Mouse (Mus musculus): ENCODE measurements around the gene Phactr2.

Gene Phactr2

DNA sequence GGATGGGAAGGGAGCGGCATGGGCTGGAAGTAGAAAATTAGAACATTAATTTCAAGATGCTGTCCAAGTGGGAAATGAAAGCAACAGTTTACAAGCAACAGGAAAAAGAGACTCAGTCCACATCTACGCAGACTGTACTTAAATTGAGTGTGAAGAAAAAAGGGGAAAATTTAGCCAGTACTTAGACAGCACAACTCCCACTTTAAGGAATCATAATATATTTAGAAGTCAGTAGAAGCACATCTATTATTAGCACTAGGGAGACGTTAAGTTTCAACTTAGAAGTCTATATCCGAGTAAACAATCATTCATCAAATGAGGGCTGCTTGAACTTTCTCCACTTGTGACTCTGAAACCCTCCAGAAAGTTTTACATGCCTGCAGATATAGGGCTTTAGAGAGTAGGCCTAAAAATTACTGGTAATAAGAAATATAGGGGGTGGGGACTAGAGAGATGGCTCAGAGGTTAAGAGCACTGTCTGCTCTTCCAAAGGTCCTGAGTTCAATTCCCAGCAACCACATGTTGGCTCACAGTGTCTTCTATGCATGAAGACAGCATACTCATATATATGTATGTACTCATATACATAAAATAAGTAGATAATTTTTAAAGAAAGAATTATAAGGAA lies 142.7 kb downstream of the Phactr2 start:
- DNase-seq (ENCODE audit: low spot score in 2 of 2), result no peak

DNA sequence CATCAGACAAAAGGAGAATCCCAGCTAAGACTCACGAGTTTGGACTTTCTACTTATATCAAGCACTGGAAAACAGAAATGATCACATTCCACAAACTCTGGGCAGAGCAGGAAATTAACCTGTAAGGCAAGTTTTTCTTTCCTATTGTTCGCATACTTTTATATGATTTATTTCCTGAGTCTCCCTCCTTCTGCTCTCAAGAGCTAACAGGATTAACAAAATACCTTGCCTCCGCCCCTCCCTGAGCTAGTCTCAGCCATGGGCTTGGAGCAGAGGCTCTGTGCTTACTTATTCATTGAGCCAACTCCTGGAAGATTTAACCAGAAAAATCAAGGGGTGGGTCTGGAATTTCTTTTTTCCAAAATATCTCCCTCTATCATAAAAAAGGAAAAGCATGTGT lies 145.6 kb downstream of the Phactr2 start:
- no peak for DNase-seq (ENCODE audit: low spot score in 2 of 2)

DNA sequence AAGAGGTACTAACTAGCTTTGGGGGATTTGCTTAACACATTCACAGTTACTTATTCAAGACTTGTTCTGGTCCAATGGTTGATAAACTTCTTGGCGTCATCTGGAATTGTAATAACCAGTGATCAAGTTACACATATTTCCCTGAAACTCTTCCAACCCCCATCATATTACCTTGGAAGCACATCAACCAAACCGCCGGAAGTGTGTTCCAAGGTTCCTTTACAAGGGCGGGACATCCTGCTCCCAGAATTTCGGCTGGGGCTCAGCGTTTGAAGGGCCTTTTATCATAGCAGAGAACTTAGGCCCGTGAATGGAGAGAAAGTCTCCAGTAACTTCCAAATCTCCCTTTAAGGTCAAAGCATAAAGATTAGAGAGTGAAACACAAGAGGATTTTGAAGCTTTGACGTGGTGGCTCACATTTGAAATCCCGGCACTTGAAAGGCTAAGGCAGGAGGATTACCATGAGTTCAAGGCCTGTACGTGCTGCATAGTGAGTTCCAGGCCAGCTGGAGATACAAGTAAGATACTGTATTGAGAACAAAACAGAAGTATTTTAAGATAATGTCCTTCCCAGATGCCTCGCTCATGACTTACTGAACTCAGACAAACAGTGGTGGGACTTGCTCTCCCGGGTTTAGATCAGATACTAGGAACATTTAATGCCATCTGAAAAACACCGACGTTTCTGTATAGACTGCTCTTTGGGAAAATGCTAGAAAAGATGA lies 147.9 kb downstream of the Phactr2 start:
- no peak for DNase-seq (ENCODE audit: low spot score in 2 of 2)

DNA sequence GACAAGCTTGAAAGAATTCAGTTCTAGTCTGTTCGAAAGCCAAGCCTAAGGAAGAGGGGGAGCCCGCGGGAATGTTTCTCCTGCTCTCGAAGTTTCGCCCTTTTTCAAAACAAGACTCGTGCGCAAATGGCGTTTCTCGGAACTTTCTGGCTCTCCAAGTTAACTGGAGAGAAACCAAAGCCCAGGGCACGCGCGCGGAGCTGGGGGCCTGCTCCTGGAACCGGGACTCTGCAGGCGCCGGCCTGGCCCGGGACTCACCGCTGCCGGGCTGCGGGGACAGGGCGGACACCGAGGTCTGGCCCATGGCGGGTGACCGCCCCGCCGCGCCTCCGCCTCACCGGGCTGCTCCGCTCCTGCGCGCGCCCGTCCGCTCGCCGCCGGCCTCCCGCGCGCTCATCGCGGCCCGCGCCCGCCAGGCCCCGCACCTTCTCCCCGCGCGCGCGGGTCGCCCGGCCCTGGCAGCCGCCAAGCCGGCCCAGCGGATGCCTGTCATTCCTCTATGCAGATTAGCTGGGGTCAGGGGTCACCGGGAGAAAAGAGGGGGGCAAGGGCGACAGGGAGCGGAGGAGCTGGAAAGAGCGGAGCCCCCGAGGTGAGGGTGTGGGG lies 150.3 kb downstream of the Phactr2 start:
- peak; percentile 8 to 41 for DNase-seq (ENCODE audit: low spot score in 2 of 2)

DNA sequence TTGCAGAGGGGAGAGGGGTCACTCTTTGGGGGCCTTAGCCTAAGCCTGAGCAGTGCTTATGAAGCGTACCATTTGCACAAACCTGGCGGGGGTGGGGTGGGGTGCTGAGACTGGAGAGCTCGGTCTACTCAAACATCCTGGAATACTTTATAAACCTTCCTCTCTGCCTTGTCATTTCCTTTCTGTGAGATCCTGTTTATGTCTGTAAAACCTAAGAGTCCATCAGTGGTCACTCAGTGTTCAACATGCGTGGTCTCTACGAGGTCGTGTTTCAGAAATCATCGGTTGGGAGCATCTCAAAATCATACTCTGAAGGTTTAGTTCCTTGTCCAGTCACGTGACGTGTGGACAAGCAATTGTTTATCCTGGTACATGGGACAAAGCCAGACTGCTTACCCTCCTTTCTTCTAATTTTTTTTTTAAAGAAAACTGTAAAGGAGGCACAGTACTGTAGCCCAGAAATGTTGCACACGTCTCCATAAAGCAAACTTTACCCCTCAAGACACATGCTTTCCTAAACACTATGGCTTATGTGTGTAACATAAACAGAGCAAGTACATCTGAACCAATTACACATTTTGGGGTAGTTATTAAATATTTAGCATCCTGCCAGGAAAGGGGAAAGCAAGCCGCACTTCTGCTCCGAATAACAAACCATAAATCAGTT lies 150.9 kb downstream of the Phactr2 start:
- no peak for DNase-seq (ENCODE audit: low spot score in 2 of 2)

DNA sequence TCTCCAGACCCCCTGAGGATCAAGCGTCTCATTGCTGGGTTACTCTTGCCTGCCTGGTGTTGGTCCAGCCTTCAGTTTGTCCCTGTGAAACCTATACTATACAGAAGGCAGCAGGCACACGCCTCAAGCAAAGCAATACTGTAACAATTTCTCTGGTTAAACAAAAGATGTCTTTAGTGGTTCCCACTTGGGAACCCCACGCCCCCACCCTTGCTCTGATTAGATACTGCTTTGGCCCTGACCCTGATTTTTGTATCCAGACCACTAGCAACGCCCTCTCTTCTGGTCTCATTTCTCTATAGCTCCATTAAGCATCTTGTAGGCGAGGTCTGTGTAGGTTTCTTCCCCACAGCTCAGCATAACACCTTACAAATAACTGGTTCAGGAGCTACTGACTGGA lies 159.2 kb downstream of the Phactr2 start:
- no peak for DNase-seq (ENCODE audit: low spot score in 2 of 2)

DNA sequence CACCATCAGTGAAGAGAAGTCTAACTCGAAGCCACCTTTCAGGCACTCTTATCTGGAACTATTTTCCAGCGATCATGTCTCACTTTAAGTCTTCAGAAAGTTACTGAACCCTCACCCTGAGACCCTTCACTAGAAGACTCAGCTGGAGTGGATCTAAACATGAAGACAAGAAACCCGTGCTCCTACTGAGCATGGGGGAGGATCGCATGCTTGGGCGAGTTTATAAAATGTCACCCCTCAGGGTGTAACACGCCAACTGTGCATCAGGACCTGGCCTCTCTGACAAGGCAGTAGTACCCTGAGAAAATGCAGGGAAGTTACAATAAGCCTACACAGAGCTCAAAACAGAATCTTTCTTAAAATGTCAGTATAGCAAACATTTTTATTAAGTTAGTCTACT lies 161.6 kb downstream of the Phactr2 start:
- no peak for DNase-seq (ENCODE audit: low spot score in 2 of 2)

DNA sequence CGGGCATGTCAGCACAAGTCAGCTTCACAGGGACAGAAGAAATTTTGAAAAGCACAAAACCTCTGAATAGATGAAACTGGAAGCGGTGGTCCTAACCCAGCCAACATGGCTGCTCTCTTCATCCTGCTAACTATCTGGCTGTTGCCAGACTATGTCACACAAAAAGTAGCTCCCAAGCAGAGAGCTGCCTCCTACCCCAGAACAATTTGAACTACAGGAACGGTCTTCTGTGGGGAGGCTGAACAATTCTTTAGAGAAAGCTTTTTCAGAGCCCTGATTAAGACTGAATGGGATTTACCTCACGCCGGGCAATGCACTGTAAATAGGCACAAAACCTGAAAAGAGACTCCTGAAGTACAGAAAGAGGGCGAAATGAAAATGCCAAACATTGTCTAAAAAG lies 162.6 kb downstream of the Phactr2 start:
- no peak for DNase-seq (ENCODE audit: low spot score in 2 of 2)

DNA sequence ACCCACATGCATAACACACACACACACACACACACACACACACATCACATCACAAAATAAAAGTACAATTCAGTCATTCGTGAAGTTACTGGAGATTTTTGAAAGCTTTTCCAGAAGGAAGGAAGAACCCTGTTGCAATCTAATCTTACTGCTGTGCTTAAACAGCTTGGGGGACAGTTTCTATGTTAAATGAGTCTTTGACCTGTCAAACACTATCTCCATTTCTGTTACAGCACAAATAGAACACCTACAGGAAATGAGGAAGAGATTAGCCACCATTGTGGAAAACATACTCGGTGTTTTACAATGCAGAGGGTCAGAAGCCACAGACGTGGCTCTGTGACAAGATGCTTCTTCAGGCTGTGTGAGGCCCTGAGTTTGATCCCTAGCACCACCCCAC lies 164.1 kb downstream of the Phactr2 start:
- DNase-seq (ENCODE audit: low spot score in 2 of 2), result no peak

DNA sequence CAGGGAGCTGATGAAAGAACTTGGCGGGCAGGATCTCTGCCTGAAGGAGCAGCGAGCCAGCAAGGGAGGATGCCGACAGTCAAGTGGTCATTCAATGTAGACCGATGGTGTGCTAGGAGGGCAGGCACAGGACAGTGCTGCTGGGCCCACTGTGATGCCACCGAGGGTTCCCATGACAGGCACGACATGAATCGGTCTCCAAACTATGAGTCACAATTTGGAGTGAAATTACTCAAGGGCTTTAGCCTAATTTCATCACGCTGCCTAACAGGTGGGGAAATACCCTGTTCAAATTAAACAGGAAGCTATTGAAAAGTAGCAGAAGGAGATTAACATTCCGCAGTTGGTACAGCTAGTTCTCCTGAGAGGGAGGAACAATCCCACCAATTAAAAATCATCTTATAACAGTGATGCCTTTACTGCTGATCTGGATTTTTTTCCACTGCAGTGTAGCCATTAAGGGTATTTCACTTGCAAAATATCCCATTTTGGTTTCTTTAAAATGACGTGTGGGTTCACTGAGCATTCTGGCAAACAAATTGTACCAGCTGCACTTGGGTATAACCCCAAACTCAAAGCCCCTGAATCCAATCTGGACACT lies 169.5 kb downstream of the Phactr2 start:
- DNase-seq (ENCODE audit: low spot score in 2 of 2), result no peak

DNA sequence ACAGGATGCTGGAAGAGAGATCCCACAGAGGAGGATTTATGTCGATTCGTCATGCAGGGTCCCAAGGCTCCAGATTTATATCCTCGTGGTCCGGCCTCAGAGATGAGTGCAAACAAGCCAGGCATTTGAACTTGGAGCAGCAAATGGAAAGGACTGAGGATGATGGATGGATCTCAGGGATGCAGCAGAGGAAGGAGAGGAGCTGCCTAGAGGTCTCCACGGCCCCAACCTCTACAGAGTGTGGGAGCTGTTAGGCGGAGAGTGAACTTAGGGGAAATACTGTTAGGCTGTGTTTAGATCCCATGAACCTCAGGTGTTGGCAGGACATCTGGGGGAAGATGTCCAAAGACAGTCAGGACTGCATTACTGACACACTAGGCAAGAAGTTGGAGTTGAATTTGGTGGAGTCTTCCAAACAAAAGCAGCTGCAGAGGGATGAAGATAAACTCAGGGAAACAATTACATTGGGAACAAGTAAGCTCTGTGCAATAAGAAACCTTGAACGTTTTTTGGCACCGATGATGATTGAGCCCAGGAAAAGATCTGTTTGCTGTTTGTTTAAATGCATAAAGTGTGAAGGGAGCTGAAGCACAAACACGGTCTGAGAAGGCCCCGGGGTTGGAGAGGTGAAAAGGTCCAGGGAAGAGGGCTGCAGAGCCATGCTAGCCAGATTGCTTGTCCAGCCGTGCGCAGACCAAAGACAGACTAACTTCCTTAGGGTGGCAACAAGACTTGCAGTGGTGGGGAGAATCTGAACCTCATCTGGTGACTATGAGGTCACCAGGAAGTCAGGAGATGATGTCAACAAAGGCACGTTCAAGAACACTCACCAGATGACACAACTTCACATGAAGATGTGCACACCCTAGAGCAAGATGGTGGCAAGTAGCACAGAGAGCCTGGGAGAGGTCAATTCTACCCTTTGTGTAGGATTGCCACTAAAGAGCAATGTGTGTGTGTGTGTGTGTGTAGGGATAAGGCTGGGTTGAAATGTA lies 170.6 kb downstream of the Phactr2 start:
- DNase-seq (ENCODE audit: low spot score in 2 of 2), result no peak

DNA sequence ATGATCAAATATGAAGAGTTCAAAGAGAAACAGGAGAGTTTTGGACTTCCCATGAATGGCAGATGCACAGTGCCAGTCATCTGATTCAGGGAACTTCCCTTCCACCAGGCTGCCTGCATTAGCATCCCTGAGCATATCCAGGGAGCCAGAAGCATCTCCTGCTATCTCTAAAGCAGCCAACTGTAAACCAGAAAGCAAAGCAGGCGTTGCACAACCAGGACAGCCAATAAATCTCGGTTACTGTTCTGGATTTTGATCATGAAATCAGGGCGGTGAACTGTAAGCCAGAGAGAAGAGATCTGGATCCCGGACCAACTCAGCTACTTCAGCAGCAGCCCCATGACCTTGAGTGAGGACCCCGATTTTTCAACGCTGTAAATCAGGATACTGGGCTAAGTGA lies 173.6 kb downstream of the Phactr2 start:
- no peak for DNase-seq (ENCODE audit: low spot score in 2 of 2)

DNA sequence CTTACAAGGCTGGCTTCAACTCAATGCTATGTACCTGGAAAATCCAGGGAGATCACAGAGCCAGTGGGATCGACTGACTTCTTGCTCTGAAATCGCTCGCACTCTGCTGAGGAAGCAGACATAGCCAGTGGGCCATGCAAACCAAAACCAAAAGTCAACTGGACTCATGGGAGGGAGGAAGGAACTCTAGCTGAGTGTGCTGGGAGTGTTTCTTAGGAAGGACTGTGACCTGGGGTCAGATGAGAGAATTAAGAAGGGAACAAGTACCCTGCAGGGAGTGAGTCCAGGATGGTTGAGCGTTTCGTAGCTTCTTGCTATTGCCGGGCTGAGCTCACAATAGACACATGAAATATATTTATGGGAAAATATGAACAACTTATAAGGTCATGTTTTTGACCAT lies 174.0 kb downstream of the Phactr2 start:
- DNase-seq (ENCODE audit: low spot score in 2 of 2), result no peak

DNA sequence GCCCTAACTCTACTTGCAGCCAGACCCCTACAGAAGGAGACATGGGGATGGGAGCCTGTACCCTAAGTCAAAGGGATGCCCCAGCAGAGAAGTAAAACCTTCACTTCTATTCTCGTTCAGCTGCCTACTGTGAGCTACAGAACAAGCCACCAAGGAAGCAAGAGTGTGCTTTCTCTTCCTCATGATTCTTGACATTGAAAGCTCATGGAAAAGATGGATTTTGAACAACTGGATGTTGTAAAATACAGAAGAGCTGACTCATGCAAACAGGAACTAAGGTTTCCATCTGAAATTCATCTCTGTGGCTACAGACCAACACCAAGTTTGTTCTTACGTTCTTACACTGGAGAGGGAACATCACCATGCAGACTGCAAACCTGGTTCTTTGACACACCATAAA lies 179.3 kb downstream of the Phactr2 start:
- no peak for DNase-seq (ENCODE audit: low spot score in 2 of 2)

DNA sequence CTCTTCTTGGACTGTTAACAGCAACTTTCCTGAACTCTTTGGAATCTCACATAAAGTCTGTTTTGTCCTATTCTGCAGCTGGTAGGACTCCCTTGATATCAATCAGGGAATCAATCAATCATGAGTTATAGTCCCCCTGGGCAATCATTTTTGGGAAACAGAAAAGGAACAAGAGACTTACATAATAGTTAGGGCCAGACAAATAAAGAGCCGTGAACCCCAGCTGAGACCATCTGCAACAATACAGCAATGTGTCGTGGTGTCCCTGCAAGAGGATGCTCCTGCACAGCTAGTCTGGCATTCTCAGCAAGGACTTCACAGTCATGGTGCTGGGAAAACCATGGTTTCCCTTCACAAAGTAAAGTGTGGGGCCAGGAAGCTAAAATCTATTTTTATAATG lies 182.2 kb downstream of the Phactr2 start:
- no peak for DNase-seq (ENCODE audit: low spot score in 2 of 2)

DNA sequence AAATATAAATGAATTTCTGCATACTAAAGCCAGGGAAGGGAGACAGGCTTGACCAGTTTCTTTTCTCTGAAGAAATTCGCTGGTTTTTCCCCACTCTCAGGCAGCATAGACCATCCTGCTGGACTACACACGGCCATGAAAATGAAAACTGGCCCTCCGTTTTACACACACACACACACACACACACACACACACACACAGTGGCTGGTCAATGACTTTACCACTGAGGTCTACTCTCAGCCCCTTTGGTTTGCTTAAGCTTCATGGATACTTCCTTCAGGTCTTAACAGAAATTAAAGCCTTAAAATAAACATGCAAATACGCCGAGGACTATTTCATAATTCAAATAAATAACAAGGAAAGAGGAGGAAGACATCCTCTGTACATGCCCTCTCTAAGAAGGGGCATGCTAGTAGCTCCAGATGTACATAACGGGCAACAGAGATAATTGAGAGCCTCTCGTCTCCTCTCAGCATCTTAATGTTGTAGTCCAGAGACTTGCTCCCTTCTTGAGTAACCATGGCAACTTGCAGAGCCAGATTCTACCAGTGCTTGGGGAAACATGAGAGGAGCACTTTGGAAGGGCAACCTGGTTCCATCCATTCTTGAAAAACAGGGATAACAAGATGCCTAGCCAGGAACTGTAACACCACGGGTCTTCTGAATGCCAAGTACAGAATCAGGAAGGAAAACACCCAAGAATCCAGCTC lies 184.8 kb downstream of the Phactr2 start:
- DNase-seq (ENCODE audit: low spot score in 2 of 2), result no peak

DNA sequence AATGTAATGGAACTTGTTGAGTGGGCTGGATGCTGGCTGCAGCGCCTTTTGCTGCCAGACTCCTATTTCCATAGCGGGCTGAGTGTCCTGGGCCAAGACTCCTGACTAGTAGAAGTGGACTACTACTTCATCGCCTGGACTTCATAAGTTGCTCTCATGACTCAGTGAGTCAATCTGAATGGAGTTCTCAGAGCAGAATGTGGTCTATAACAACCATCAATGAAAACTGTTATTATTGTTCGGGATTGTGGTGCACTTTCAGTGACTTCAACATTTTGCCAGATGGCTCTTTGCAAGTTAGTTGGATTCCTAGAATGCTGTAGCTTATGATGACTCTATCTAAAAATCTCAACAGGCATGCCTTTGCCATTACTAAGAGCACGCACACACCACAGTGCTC lies 185.9 kb downstream of the Phactr2 start:
- DNase-seq (ENCODE audit: low spot score in 2 of 2), result no peak

DNA sequence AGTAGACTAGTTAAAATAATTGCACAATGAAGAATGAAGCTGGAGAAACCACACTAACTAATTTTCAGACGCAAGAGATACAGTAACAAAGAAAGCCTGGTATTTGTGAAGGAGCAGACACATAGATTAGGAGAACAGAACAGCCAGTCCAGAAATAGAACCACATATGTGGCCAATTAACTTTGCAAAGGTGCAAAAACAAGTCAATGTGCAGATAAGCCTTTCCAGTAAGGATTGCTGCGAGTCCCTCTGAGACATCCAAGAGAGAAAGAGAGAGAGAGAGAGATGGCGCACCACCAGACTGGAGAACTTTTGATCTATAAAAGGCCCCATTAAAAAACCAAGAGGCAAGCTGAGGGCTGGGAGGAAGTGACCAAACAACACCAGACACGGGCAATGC lies 190.8 kb downstream of the Phactr2 start:
- no peak for DNase-seq (ENCODE audit: low spot score in 2 of 2)

DNA sequence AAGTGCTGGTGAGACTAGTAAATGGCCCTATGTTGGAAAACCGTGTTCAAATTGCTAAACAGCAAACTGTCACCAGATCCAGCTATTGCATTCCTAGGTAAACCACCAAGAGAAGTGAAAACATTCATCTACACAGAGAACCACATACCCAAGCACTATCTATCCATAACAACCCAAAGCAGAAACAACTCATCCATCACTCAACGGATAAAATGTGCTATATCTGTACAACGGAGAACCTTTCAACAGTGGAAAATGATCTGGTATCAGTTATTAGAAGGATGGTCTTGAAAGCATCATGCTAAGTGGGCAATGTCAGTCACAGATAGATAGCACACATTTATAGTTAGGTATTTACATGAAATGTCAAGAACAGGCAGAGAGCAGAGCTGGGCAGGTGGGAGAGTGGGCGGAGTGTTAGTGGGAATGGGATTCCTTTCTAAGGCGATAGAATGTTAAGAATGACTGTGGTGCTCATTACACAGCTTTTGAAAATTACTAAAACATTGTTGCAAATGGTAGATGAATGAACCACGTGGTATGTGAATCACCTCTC lies 193.8 kb downstream of the Phactr2 start:
- DNase-seq (ENCODE audit: low spot score in 2 of 2), result no peak

DNA sequence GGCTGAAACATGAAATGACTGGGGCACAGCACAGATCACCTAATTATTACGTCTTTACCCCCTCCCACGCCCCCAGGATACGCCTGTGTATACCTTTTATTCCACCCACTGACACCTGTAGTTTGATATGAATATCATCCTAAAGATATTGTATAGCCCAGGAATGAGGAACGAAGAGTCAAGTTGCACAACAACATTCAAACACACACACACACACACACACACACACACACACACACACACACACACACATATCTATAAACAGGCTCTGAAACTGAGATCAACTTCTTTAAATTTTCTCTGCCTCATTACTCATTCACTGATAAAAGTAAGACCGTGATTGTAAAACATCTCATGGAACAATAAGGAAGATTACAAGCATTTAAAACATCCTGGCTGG lies 197.9 kb downstream of the Phactr2 start:
- DNase-seq (ENCODE audit: low spot score in 2 of 2), result no peak
